Mouse (Mus musculus) heart, embryonic 15.5 days (tissue): Measurements from ENCODE around the gene Itpr1. TPM values are rescaled to one million over a fixed set of nuclear protein-coding genes. Genes with fewer than 3 reads are reported as not detected.

Experiments
- ATAC-seq: fragments of 200-750 bp; cut with Nextera tagmentation; replicated peaks from 2 replicates; pipeline ENCODE4 v1.8.0; 2017; ENCODE audit warnings: low read depth, moderate TSS enrichment; ENCODE audit not compliant: insufficient number of reproducible peaks, insufficient read depth, low FRiP score
- H3K27ac ChIP-seq: fragments of 300-500 bp; sonication (generic); 2 replicates; pipeline ENCODE4 v1.5.1; 2015; ENCODE audit warnings: mild to moderate bottlenecking, inconsistent platforms
- H3K27me3 ChIP-seq: fragments of 300-500 bp; sonication (generic); 2 replicates; pipeline ENCODE4 v1.6.1; 2015; ENCODE audit warnings: inconsistent platforms
- H3K36me3 ChIP-seq: fragments of 300-500 bp; sonication (generic); 2 replicates; pipeline ENCODE4 v1.6.1; 2015; ENCODE audit warnings: mild to moderate bottlenecking, inconsistent platforms
- H3K4me1 ChIP-seq: fragments of 300-500 bp; sonication (generic); replicated peaks from 2 replicates; pipeline ENCODE4 v1.6.1; 2015; ENCODE audit warnings: inconsistent platforms
- H3K4me2 ChIP-seq: fragments of 300-500 bp; sonication (generic); 2 replicates; pipeline ENCODE4 v1.6.1; 2015; ENCODE audit warnings: inconsistent platforms, mild to moderate bottlenecking, moderate library complexity
- H3K4me3 ChIP-seq: fragments of 300-500 bp; sonication (generic); 2 replicates; pipeline ENCODE4 v1.5.1; 2015; ENCODE audit warnings: mild to moderate bottlenecking, inconsistent platforms
- H3K9ac ChIP-seq: fragments of 300-500 bp; sonication (generic); 2 replicates; pipeline ENCODE4 v1.6.1; 2015; ENCODE audit warnings: mild to moderate bottlenecking, inconsistent platforms
- H3K9me3 ChIP-seq: fragments of 300-500 bp; sonication (generic); replicated peaks from 2 replicates; pipeline ENCODE4 v1.6.1; 2016; ENCODE audit warnings: inconsistent platforms
- WGBS: fragments of 180-500 bp; shearing (Covaris S2); methylation state at CpG from one replicate; pipeline ENCODE4 v1.1.7; 2015; ENCODE audit warnings: mixed read lengths; 5-methylcytosine and 5-hydroxymethylcytosine counted together
- polyA plus RNA-seq: library from polyadenylated mRNA; unstranded; fragments of >200 nt; fragmentation: Nextera tagmentation; extraction: Ambion mirVana; gene quantifications from 2 replicates; pipeline ENCODE4 v1.2.1, GENCODE M21; 2015

Gene Itpr1
- polyA plus RNA-seq, 1 experiment from 2014 or later, result 11.4 TPM

DNA sequence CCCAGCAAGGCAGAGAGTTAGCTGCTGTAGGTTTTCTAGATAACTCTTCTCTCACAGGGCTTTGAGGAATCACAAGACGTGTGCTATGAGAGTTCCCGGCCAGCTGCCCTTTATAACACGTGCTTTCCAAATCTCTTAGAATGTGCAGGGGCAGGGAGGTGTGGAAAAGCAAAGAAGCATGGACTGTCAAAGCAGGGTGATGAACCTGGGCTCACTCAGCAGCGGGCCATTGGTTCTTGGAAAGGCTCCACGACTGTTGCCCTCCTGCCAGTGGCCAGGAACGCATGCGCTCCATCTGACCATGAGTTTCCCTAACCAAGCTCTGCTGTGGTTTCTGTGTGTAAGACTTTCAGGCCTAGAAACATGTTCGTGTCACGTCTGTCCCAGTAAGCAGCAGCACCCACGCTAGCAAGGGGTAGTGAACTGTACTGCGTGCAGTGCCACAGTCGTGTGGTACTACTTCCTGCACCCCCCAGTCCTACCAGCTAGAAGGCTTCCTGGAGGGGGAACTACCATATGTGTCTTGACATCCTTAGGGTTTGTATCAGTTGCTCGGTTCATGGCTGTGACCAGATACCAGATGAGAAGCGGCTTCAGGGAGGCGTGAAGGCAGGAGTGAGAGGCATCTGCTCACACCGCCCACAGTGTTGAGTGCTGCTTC, 311.2 kb downstream of the Itpr1 start:
- ATAC-seq, result peak; percentile 47; the same call in 1 of the 2 replicates
- H3K27me3 ChIP-seq, result no peaks in the 10 kb centered on the region
- H3K4me1 ChIP-seq, result peaks cover 11% of the 10 kb centered on the region; the same call in 1 of the 2 replicates
- 71% methylated on average over 16 of the region's 16 CpGs for WGBS
- H3K4me2 ChIP-seq, result no peak overlapping the region
- no peak overlapping the region for H3K4me3 ChIP-seq
- peaks cover 32% of the 10 kb centered on the region for H3K36me3 ChIP-seq
- H3K27ac ChIP-seq, result peak overlapping the region; percentile 32
- H3K9me3 ChIP-seq, result no peaks in the 10 kb centered on the region
- no peak overlapping the region for H3K9ac ChIP-seq

DNA sequence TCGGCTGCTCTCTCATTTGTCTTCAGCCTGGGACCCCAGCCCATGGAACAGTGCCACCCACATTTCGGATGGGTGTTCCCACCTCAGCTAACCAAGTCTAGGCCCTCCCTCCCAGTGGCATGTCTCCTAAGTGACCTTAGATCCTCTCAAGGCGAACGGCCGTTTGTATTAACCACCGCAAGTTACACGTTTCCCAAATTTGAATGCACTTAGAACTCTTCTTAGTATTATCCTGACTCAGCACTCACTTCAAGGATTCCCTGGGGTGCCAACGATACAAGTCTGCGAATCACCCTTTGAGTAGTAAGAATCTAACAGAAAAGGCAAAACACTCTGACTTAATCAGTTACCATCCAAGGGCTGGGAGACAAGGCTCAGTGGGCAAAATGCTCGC, 311.7 kb downstream of the Itpr1 start:
- no peak for ATAC-seq
- WGBS, result 87% methylated on average over 10 of the region's 10 CpGs

DNA sequence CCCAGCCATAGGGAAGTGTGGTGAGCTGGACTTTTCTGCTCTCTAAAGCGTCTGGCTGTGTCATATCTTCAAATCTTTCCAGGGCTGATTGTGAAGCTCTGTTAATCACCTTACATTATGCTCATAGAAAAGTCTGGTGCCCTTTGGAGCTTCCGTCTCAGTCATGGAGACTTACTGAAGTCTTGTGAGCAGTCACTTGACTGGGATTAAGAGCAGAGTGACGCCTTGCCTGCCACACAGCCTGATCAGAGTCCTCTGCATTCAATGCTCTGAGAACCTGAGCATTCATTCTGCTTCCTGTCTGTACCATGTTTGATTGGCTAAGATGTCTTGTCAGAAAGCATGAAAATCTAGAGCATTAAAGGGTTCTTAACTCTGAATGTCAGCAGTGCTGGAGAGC, 314.7 kb downstream of the Itpr1 start:
- Histone ChIP-seq H3K9ac (no peak overlapping the region), H3K4me1 (peaks cover 31% of the 10 kb centered on the region), H3K27me3 (no peaks in the 10 kb centered on the region), H3K4me2 (no peak overlapping the region), H3K27ac (no peak overlapping the region), H3K9me3 (no peaks in the 10 kb centered on the region), H3K4me3 (no peak overlapping the region), H3K36me3 (peaks cover 24% of the 10 kb centered on the region)
- 67% methylated on average over 3 of the region's 3 CpGs for WGBS
- no peak for ATAC-seq

More for the DNA sequence above, 311.7 kb downstream of the Itpr1 start:
- H3K4me2 ChIP-seq, result no peak overlapping the region
- peaks cover 11% of the 10 kb centered on the region; the same call in 1 of the 2 replicates for H3K4me1 ChIP-seq
- no peak overlapping the region for H3K9ac ChIP-seq
- H3K36me3 ChIP-seq, result peaks cover 27% of the 10 kb centered on the region
- no peak overlapping the region for H3K4me3 ChIP-seq
- H3K9me3 ChIP-seq, result no peaks in the 10 kb centered on the region
- no peaks in the 10 kb centered on the region for H3K27me3 ChIP-seq
- H3K27ac ChIP-seq, result peak overlapping the region; percentile 32

DNA sequence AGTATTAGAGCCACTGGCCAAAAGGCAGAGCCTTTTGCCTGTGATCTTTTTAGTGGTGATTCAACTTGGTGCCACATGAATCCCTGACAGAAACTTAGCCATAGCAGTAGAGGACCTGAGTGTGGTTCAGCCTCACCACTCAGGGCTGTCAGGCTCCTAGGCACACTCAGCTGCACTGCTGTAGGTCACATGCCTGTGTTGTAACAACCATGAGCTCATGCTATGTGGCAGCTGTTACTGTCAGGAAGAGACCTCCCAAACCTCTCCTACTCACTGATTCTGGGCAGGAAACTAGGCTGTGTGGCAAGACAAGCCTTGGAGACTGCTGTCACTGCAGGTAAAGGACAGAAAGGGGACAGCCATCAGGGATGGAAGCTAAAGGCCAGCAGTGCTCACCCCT, 315.1 kb downstream of the Itpr1 start:
- Histone ChIP-seq H3K27ac (no peak overlapping the region), H3K36me3 (peaks cover 20% of the 10 kb centered on the region), H3K4me3 (no peak overlapping the region), H3K27me3 (no peaks in the 10 kb centered on the region), H3K4me2 (no peak overlapping the region), H3K4me1 (peaks cover 35% of the 10 kb centered on the region), H3K9ac (no peak overlapping the region), H3K9me3 (no peaks in the 10 kb centered on the region)
- ATAC-seq, result 0 out of 2 replicates have a peak, but pooled peaks have one; percentile 50

DNA sequence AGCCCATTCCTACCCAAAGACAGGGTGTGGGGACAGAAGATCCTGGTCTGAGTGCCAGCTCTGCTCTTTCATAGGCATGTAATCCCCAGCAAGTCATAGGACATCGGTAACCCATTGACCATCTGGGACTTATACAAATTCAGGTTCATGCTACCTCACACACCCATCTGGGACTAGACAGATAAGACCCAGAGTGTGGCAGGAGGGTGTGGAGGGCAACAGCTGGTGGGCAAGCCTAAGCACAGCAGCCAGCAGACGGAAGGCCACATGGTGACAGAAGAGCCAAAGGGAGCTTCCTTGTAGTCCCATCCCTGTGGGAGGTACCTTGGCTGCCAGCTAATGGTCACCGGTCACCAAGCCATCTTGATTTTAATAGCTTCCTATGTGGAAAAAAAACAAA, 316.3 kb downstream of the Itpr1 start:
- Histone ChIP-seq H3K4me3 (no peak overlapping the region), H3K27me3 (no peaks in the 10 kb centered on the region), H3K4me1 (peaks cover 34% of the 10 kb centered on the region), H3K9me3 (no peaks in the 10 kb centered on the region), H3K36me3 (peaks cover 12% of the 10 kb centered on the region), H3K9ac (no peak overlapping the region), H3K4me2 (no peak overlapping the region), H3K27ac (no peak overlapping the region)
- 88% methylated on average over 3 of the region's 3 CpGs for WGBS
- ATAC-seq, result no peak

DNA sequence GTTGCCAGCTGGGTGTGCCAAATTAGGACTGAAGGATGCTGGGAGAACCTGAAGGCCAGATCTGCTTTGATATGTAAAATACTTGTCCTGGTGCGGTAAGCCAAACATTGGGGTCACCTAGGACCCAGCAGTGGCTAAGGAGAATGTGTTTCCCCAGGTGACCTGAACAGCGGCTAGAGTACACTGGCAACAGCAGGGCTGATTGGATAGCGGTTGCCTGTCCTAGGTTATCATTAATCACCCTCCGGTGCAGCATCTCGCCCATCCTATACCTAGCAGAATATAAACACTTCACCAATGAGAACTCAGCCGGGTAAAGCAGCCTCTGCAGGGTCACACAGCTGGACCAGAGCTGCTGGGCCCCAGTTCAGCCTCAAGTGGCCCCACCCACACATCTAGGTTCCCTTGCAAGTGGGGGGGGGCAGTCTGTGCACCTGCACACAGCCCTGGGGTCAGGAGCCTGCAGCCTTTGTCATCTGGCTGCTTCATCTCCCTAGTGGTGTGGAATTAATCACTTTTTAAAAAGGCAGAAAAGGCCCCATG, 318.0 kb downstream of the Itpr1 start:
- Histone ChIP-seq H3K4me1 (peaks cover 31% of the 10 kb centered on the region), H3K4me2 (no peak overlapping the region), H3K36me3 (peaks cover 1% of the 10 kb centered on the region; the same call in 1 of the 2 replicates), H3K4me3 (no peak overlapping the region), H3K27ac (0 out of 2 replicates have a peak overlapping the region, but pooled peaks have one; percentile 52), H3K9ac (no peak overlapping the region), H3K27me3 (no peaks in the 10 kb centered on the region), H3K9me3 (no peaks in the 10 kb centered on the region)
- no peak for ATAC-seq
- 67% methylated on average over 6 of the region's 6 CpGs for WGBS

DNA sequence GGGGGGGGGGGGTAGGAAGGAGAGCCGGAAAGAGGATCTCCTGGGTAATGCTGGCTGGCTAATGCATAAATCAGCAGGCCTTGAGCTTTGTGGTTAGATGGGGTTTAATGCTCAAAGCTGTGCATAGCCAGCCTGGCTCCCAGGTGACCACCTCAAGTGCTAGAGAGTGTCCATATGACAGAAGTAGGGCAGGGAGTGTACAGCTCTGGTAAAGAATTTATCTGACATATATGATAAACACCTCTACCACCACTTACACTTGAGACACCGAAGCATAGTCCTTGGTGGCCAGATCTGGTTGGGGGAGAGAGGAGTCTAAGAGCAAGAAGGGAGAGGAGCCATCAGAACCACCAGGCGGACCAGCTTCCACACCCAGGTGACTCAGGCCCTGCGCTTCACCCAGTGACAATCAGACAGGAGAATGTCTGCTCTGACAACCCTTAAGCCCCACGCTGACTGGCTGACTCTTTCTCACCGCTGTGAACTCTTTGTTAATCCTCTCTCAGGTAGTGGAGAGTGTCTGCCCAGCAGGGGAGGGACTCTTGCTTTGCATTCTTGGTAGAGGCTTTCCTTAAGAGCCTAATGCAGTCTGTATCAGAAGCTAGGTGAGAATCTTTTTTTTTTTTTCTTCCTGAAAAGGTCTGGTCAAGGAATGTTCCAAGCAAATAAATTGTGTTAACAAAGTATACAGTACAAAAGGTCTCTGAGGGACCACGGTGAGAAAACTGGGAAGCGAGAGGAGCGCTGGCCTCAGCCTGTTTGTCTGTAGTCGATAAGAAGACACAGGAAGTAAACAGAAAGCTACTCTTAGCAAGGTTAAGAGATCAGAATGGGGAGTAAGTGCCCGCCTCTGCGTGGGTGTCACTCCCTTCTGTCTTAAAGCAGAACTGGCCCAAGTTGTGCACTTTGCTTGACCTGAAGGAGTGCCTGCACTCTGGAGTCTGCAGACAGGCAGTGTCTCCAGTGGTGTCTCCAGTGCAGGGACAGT, 318.7 kb downstream of the Itpr1 start:
- Histone ChIP-seq H3K36me3 (no peaks in the 10 kb centered on the region), H3K4me3 (no peak overlapping the region), H3K9me3 (no peaks in the 10 kb centered on the region), H3K4me1 (peaks cover 38% of the 10 kb centered on the region), H3K9ac (no peak overlapping the region), H3K27me3 (no peaks in the 10 kb centered on the region), H3K27ac (peak overlapping the region; percentile 52), H3K4me2 (no peak overlapping the region)
- ATAC-seq, result no peak
- WGBS, result 39% methylated on average over 12 of the region's 12 CpGs

DNA sequence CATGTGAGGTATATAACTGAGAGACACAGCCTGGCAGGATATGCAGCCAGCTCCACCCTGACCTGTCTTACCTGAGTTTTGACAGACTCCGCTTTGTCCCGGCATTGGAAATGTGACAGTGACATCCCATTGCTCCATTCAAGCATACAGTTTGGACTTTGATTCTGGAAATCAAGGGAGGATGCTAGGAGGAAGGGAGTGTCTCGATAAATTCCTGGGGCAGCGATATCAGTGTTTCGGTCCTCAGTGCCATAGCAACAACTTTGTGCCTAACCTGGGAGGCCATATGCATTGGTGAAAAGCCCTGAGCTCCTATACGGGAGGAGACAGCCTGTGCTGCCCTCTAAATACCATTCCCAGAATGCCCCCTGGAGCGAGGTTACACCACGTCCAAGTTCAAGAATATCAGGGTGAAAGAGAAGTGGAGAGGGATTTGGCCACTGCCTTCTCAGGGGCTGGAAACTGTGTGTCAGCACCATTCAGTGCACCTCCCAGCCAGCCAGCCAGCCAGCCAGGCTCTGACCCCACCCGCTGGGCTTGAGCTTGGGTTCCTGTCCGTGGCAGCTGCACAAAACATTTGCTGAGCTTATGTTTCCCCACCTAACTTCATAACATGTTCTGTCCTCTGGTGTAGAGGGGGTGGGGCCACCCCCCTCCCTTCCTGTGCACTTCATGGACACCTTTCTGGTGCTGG, 319.7 kb downstream of the Itpr1 start:
- H3K4me3 ChIP-seq, result no peak overlapping the region
- no peaks in the 10 kb centered on the region for H3K27me3 ChIP-seq
- H3K4me2 ChIP-seq, result no peak overlapping the region
- WGBS, result 52% methylated on average over 10 of the region's 10 CpGs
- no peaks in the 10 kb centered on the region for H3K36me3 ChIP-seq
- no peak overlapping the region for H3K9ac ChIP-seq
- H3K9me3 ChIP-seq, result no peaks in the 10 kb centered on the region
- peaks cover 43% of the 10 kb centered on the region for H3K4me1 ChIP-seq
- peak overlapping the region; percentile 52; the same call in 1 of the 2 replicates for H3K27ac ChIP-seq
- ATAC-seq, result 0 out of 2 replicates have a peak, but pooled peaks have one; percentile 9

DNA sequence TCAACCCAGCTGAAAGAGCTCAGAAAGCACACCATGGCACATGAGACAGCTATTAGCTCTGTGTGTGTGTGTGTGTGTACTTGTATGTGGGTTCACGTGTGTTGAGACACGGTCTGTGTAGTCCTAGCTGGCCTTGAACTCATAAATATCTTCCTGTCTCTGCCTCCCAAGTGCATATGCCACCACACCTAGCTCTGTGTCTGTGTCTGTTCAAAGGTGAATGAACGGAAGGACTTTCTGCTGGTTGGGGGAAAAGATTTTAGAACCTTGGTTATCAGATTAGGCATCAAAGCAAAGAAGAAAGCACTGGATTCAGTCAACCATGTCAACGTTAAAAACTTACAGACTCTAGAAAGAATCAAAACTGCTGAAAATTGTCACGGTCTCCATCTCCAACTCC, 321.2 kb downstream of the Itpr1 start:
- H3K4me3 ChIP-seq, result no peak overlapping the region
- H3K36me3 ChIP-seq, result no peaks in the 10 kb centered on the region
- peaks cover 45% of the 10 kb centered on the region for H3K4me1 ChIP-seq
- 79% methylated on average over 5 of the region's 5 CpGs for WGBS
- no peak for ATAC-seq
- no peak overlapping the region for H3K4me2 ChIP-seq
- H3K9ac ChIP-seq, result no peak overlapping the region
- no peak overlapping the region for H3K27ac ChIP-seq
- no peaks in the 10 kb centered on the region for H3K27me3 ChIP-seq
- H3K9me3 ChIP-seq, result no peaks in the 10 kb centered on the region

DNA sequence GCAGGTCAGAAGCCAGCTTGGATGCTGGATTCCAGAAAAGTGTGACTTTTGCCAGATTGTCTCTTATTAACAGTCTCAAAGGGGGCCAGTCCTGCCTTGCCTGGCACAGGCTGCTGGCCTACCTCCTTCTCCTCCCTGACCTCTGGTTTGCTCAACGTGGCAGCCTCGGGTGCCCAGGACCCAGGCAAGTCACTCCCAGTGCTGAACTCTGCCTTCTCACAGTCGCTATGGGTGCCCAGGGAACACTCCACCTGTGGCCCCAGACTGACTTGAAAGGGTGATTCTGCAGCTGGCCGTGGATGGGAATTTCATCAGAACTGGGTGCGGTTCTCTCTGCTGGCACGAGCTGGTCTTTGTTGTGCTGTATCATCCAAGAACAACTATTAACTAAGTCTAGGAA, 321.7 kb downstream of the Itpr1 start:
- 83% methylated on average over 6 of the region's 6 CpGs for WGBS
- H3K4me1 ChIP-seq, result peaks cover 50% of the 10 kb centered on the region

DNA sequence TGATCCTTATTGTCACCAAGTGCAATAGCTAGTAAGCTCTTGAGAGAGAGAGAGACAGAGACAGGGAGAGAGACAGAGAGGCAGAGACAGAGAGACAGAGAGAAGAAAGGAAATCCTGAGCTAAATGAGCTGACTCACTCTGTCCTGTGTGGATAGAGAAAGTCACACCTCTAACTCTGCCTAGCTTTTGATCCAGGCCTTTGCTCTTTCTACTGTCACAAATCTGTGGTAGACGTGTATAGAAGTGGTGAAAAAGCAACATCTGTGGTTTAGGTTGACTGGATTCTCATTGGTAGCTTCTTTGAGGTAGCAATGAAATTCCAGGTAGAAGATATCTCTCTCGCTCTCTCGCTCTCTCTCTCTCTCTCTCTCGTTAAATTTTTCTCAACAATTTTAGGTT, 322.4 kb downstream of the Itpr1 start:
- H3K4me1 ChIP-seq, result peaks cover 53% of the 10 kb centered on the region
- WGBS, result 75% methylated on average over 4 of the region's 4 CpGs

More for the DNA sequence above, 321.7 kb downstream of the Itpr1 start:
- no peaks in the 10 kb centered on the region for H3K36me3 ChIP-seq
- H3K9me3 ChIP-seq, result no peaks in the 10 kb centered on the region
- no peak overlapping the region for H3K4me2 ChIP-seq
- no peaks in the 10 kb centered on the region for H3K27me3 ChIP-seq
- no peak overlapping the region for H3K27ac ChIP-seq
- H3K9ac ChIP-seq, result no peak overlapping the region
- no peak for ATAC-seq
- no peak overlapping the region for H3K4me3 ChIP-seq

More for the DNA sequence above, 322.4 kb downstream of the Itpr1 start:
- Histone ChIP-seq H3K27me3 (no peaks in the 10 kb centered on the region), H3K27ac (no peak overlapping the region), H3K4me3 (no peak overlapping the region), H3K9me3 (no peaks in the 10 kb centered on the region), H3K9ac (no peak overlapping the region), H3K4me2 (no peak overlapping the region), H3K36me3 (no peaks in the 10 kb centered on the region)
- no peak for ATAC-seq
